Mouse (Mus musculus) limb, embryonic 12.5 days (tissue): Measurements from ENCODE around the gene Traf2. TPM values are rescaled to one million over a fixed set of nuclear protein-coding genes. Genes with fewer than 3 reads are reported as not detected.

Source experiments
- ATAC-seq: fragments of 200-750 bp; cut with Nextera tagmentation; 2 replicates; pipeline ENCODE4 v1.8.0; 2017; ENCODE audit warnings: low read depth, moderate TSS enrichment; ENCODE audit not compliant: insufficient number of reproducible peaks, insufficient read depth, low FRiP score, low TSS enrichment
- H3K27ac ChIP-seq: fragments of 300-500 bp; sonication (generic); 2 replicates; pipeline ENCODE4 v1.5.1; 2016; ENCODE audit warnings: mild to moderate bottlenecking, moderate library complexity
- H3K27me3 ChIP-seq: fragments of 300-500 bp; sonication (generic); 2 replicates; pipeline ENCODE4 v1.6.1; 2016; ENCODE audit warnings: mild to moderate bottlenecking, moderate library complexity
- H3K36me3 ChIP-seq: fragments of 300-500 bp; sonication (generic); 2 replicates; pipeline ENCODE4 v1.6.1; 2016; ENCODE audit warnings: mild to moderate bottlenecking, moderate library complexity
- H3K4me1 ChIP-seq: fragments of 300-500 bp; sonication (generic); replicated peaks from 2 replicates; pipeline ENCODE4 v1.6.1; 2016
- H3K4me2 ChIP-seq: fragments of 300-500 bp; sonication (generic); 2 replicates; pipeline ENCODE4 v1.6.1; 2016; ENCODE audit warnings: mild to moderate bottlenecking, moderate library complexity
- H3K4me3 ChIP-seq: fragments of 300-500 bp; sonication (generic); replicated peaks from 2 replicates; pipeline ENCODE4 v1.5.1; 2016; ENCODE audit warnings: mild to moderate bottlenecking
- H3K9ac ChIP-seq: fragments of 300-500 bp; sonication (generic); replicated peaks from 2 replicates; pipeline ENCODE4 v1.6.1; 2016; ENCODE audit warnings: mild to moderate bottlenecking, moderate library complexity
- H3K9me3 ChIP-seq: fragments of 300-500 bp; sonication (generic); 2 replicates; pipeline ENCODE4 v1.6.1; 2016; ENCODE audit warnings: mild to moderate bottlenecking, moderate library complexity
- WGBS: fragments of 180-500 bp; shearing (Covaris S2); methylation state at CpG from one replicate; pipeline ENCODE4 v1.1.7; 2016; 5-methylcytosine and 5-hydroxymethylcytosine counted together
- polyA plus RNA-seq: library from polyadenylated mRNA; unstranded; fragments of >200 nt; fragmentation: Nextera tagmentation; extraction: Ambion mirVana; gene quantifications from 2 replicates; pipeline ENCODE4 v1.2.1, GENCODE M21; 2016

The Traf2 gene
- polyA plus RNA-seq, result 36.9 and 39.2 TPM in 2 replicates

- Histone ChIP-seq H3K27ac (peak within 1 kb of the TSS; percentile 84), H3K4me3 (peak within 1 kb of the TSS; percentile 66), H3K4me2 (peak within 1 kb of the TSS; percentile 59), H3K27me3 (no peaks in the 10 kb centered on the region), H3K36me3 (0 out of 2 replicates have a peak, but pooled peaks cover 8% of the 10 kb centered on the region), H3K4me1 (peaks cover 18% of the 10 kb centered on the region), H3K9ac (peak within 1 kb of the TSS; percentile 80), H3K9me3 (no peaks in the 10 kb centered on the region)
- WGBS, result 4% methylated on average over 48 of the region's 48 CpGs
- ATAC-seq, result peak; percentile 99
Observed at GRCm38 (mm10) chr2:25546811-25547491, at the start of gene Traf2. Gene Traf2, minus strand, starts transcription at chr2:25546940.

GRCm38 (mm10) chr2:25591863-25592262, 45.1 kb upstream of the Traf2 start:
- Histone ChIP-seq H3K27me3 (no peaks in the 10 kb centered on the region), H3K36me3 (peaks cover 95% of the 10 kb centered on the region), H3K9ac (no peak overlapping the region), H3K9me3 (no peaks in the 10 kb centered on the region), H3K4me1 (no peaks in the 10 kb centered on the region), H3K4me2 (no peak overlapping the region), H3K27ac (no peak overlapping the region), H3K4me3 (no peak overlapping the region)
- 95% methylated on average over 2 of the region's 2 CpGs for WGBS
- no peak for ATAC-seq

- Histone ChIP-seq H3K4me2 (no peak overlapping the region), H3K4me1 (peaks cover 3% of the 10 kb centered on the region; the same call in 1 of the 2 replicates), H3K27ac (no peak overlapping the region), H3K27me3 (no peaks in the 10 kb centered on the region), H3K9me3 (no peaks in the 10 kb centered on the region), H3K4me3 (no peak overlapping the region), H3K9ac (no peak overlapping the region), H3K36me3 (peaks cover 98% of the 10 kb centered on the region)
- 95% methylated on average over 8 of the region's 8 CpGs for WGBS
- no peak for ATAC-seq
Observed at GRCm38 (mm10) chr2:25588227-25588907, 41.6 kb upstream of the Traf2 start.

- H3K36me3 ChIP-seq, result peaks cover 95% of the 10 kb centered on the region
- H3K9me3 ChIP-seq, result no peaks in the 10 kb centered on the region
- H3K4me1 ChIP-seq, result peaks cover 14% of the 10 kb centered on the region
- no peak for ATAC-seq
- H3K9ac ChIP-seq, result no peak overlapping the region
- WGBS, result 93% methylated on average over 8 of the region's 8 CpGs
- H3K27me3 ChIP-seq, result no peaks in the 10 kb centered on the region
- no peak overlapping the region for H3K4me2 ChIP-seq
- no peak overlapping the region for H3K27ac ChIP-seq
- H3K4me3 ChIP-seq, result no peak overlapping the region
Observed at GRCm38 (mm10) chr2:25587290-25587689, 40.5 kb upstream of the Traf2 start.

- 91% methylated on average over 3 of the region's 3 CpGs for WGBS
- Histone ChIP-seq H3K27ac (no peak overlapping the region), H3K36me3 (peaks cover 78% of the 10 kb centered on the region), H3K4me1 (peaks cover 28% of the 10 kb centered on the region), H3K9me3 (no peaks in the 10 kb centered on the region), H3K9ac (no peak overlapping the region), H3K4me3 (no peak overlapping the region), H3K4me2 (no peak overlapping the region), H3K27me3 (peaks cover 7% of the 10 kb centered on the region)
- ATAC-seq, result no peak
Observed at GRCm38 (mm10) chr2:25585601-25586000, 38.9 kb upstream of the Traf2 start.

GRCm38 (mm10) chr2:25584856-25585255, 38.1 kb upstream of the Traf2 start:
- ATAC-seq, result no peak
- WGBS, result 91% methylated on average over 4 of the region's 4 CpGs
- peaks cover 71% of the 10 kb centered on the region for H3K36me3 ChIP-seq

GRCm38 (mm10) chr2:25584152-25584551, 37.4 kb upstream of the Traf2 start:
- H3K4me1 ChIP-seq, result peaks cover 40% of the 10 kb centered on the region
- no peak overlapping the region for H3K4me3 ChIP-seq
- H3K9ac ChIP-seq, result no peak overlapping the region
- no peak overlapping the region for H3K4me2 ChIP-seq
- H3K27ac ChIP-seq, result no peak overlapping the region
- peaks cover 22% of the 10 kb centered on the region for H3K27me3 ChIP-seq
- ATAC-seq, result no peak
- H3K9me3 ChIP-seq, result no peaks in the 10 kb centered on the region
- 90% methylated on average over 3 of the region's 3 CpGs for WGBS
- H3K36me3 ChIP-seq, result peaks cover 64% of the 10 kb centered on the region

More at GRCm38 (mm10) chr2:25584856-25585255, 38.1 kb upstream of the Traf2 start:
- Histone ChIP-seq H3K4me3 (no peak overlapping the region), H3K27ac (no peak overlapping the region), H3K4me1 (peaks cover 33% of the 10 kb centered on the region), H3K9me3 (no peaks in the 10 kb centered on the region), H3K4me2 (no peak overlapping the region), H3K27me3 (peaks cover 15% of the 10 kb centered on the region), H3K9ac (no peak overlapping the region)

GRCm38 (mm10) chr2:25583571-25583970, 36.8 kb upstream of the Traf2 start:
- H3K27me3 ChIP-seq, result peaks cover 28% of the 10 kb centered on the region
- no peak overlapping the region for H3K4me2 ChIP-seq
- no peak overlapping the region for H3K9ac ChIP-seq
- WGBS, result 79% methylated on average over 4 of the region's 4 CpGs
- peaks cover 45% of the 10 kb centered on the region for H3K4me1 ChIP-seq
- peaks cover 58% of the 10 kb centered on the region for H3K36me3 ChIP-seq
- H3K27ac ChIP-seq, result no peak overlapping the region
- no peaks in the 10 kb centered on the region for H3K9me3 ChIP-seq
- ATAC-seq, result no peak
- H3K4me3 ChIP-seq, result no peak overlapping the region

- Histone ChIP-seq H3K4me2 (no peak overlapping the region), H3K4me3 (no peak overlapping the region), H3K27ac (no peak overlapping the region), H3K4me1 (peaks cover 50% of the 10 kb centered on the region), H3K9me3 (no peaks in the 10 kb centered on the region), H3K36me3 (peaks cover 53% of the 10 kb centered on the region), H3K9ac (peak overlapping the region; percentile 27; the same call in 1 of the 2 replicates), H3K27me3 (peaks cover 32% of the 10 kb centered on the region)
- ATAC-seq, result no peak
- 81% methylated on average over 6 of the region's 6 CpGs for WGBS
Observed at GRCm38 (mm10) chr2:25583120-25583481, 36.4 kb upstream of the Traf2 start.

GRCm38 (mm10) chr2:25582466-25583119, 35.9 kb upstream of the Traf2 start:
- WGBS, result 61% methylated on average over 12 of the region's 12 CpGs
- Histone ChIP-seq H3K9me3 (no peaks in the 10 kb centered on the region), H3K4me2 (no peak overlapping the region), H3K4me1 (peaks cover 55% of the 10 kb centered on the region), H3K27me3 (peaks cover 38% of the 10 kb centered on the region), H3K36me3 (peaks cover 48% of the 10 kb centered on the region), H3K27ac (no peak overlapping the region), H3K4me3 (no peak overlapping the region), H3K9ac (peak overlapping the region; percentile 27; the same call in 1 of the 2 replicates)
- ATAC-seq, result no peak

GRCm38 (mm10) chr2:25581901-25582301, 35.2 kb upstream of the Traf2 start:
- WGBS, result 36% methylated on average over 6 of the region's 6 CpGs
- peaks cover 44% of the 10 kb centered on the region for H3K27me3 ChIP-seq
- H3K4me3 ChIP-seq, result no peak overlapping the region
- no peaks in the 10 kb centered on the region for H3K9me3 ChIP-seq
- H3K4me1 ChIP-seq, result peaks cover 61% of the 10 kb centered on the region
- H3K4me2 ChIP-seq, result peak overlapping the region; percentile 61
- no peak for ATAC-seq
- H3K9ac ChIP-seq, result no peak overlapping the region
- peaks cover 41% of the 10 kb centered on the region for H3K36me3 ChIP-seq
- H3K27ac ChIP-seq, result no peak overlapping the region
